Mouse (Mus musculus): ENCODE data around the gene Acap1. TPM values are rescaled to one million over a fixed set of nuclear protein-coding genes. Genes with fewer than 3 reads are reported as not detected.

The Acap1 gene
- total and polyA plus RNA-seq, 3 experiments, result 39.6 to 70.9 (median 58.2) TPM

GRCm38 (mm10) chr11:69876186-69876585, 19.2 kb downstream of the Acap1 start:
- H3K27me3 ChIP-seq (replicated peaks), result no peaks in the 10 kb centered on the region
- no peaks in the 10 kb centered on the region for H3K9me3 ChIP-seq (replicated peaks; ENCODE audit: low read length)
- peak overlapping the region in 2 of 3 experiments; percentile 15 to 25 for H3K4me3 ChIP-seq (replicated peaks in 1 of 3; ENCODE audit: low read depth in 2 of 3, low read length in 2 of 3, poor library complexity in 1 of 3)
- dilution Hi-C loops (cut with MboI; ENCODE audit: extremely low pct_ligation_motif_present, extremely low pct_unique_long_range_greater_than_20kb, low sequenced_read_pairs), result no loop called here
- no peak for TF ChIP-seq BHLHE40 (IDR thresholded peaks at IDR 0.05; ENCODE audit: low read depth, low read length)
- TF ChIP-seq KAT2A (IDR thresholded peaks at IDR 0.05; ENCODE audit: insufficient replicate concordance, low read length), result no peak
- TF ChIP-seq TCF12 (IDR thresholded peaks at IDR 0.05; ENCODE audit: low read depth, low read length), result peak; percentile 35; the same call in 1 of the 2 replicates
- TF ChIP-seq IRF4 (IDR thresholded peaks at IDR 0.05; ENCODE audit: low read depth, low read length), result peak; percentile 39; the same call in 1 of the 2 replicates
- DNase-seq (ENCODE audit: extremely low read depth), result peak; percentile 81
- H3K27ac ChIP-seq (ENCODE audit: insufficient read depth, low read depth), result peak overlapping the region; percentile 23; the same call in 1 of the 2 replicates
- in situ Hi-C loops (cut with MboI; ENCODE audit: low pct_ligation_motif_present, low pct_unique_long_range_greater_than_20kb, low sequenced_read_pairs), result loop anchor here (5.0 kb wide), 2 partner anchors 74 to 194 kb away; partner anchors contain the start of genes Fgf11 and Senp3
- H3K4me2 ChIP-seq (ENCODE audit: insufficient read depth, low read depth, poor library complexity, severe bottlenecking), result peak overlapping the region; percentile 41
- peaks cover 22 to 76% of the 10 kb centered on the region in 2 experiments for H3K4me1 ChIP-seq (ENCODE audit: control insufficient read depth in 1 of 2, insufficient read depth in 2 of 2)
- peak overlapping the region; percentile 8 for H3K9ac ChIP-seq (ENCODE audit: insufficient read depth, low read depth)
- H3K36me3 ChIP-seq (replicated peaks in 1 of 2; ENCODE audit: control insufficient read depth in 1 of 2, insufficient read depth in 1 of 2, low read length in 1 of 2), result peaks cover 0 to 14% of the 10 kb centered on the region in 2 experiments
- no peaks in the 10 kb centered on the region for H3K79me2 ChIP-seq (replicated peaks; ENCODE audit: control insufficient read depth, extremely low read depth, insufficient read depth, poor library complexity, severe bottlenecking)

DNA sequence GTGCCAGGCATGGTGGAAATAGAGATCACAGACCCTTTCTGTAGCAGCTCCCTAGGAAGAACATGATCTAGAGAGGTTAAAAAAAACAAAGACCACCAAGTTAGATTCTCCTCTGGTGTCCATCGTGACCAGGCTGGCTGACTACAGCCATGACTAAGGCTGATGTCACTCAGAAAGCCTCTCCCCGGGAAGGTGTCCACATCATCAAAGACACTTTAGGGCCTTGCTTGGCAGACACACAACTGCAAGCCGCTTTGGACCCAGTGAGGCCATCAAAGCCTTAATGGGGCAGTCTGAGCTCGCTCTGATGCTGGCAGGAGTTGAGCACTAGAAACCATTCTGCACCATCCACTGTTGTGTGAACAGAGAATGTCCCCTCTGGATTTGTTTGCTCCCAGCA, 22.9 kb downstream of the Acap1 start:
- no peak overlapping the region for H3K4me2 ChIP-seq (ENCODE audit: insufficient read depth, low read depth, poor library complexity, severe bottlenecking)
- no peak overlapping the region for H3K4me3 ChIP-seq (replicated peaks in 1 of 3; ENCODE audit: low read depth in 2 of 3, low read length in 2 of 3, poor library complexity in 1 of 3)
- in situ Hi-C loops (cut with MboI; ENCODE audit: low pct_ligation_motif_present, low pct_unique_long_range_greater_than_20kb, low sequenced_read_pairs), result no loop called here
- H3K27me3 ChIP-seq (replicated peaks), result peaks cover 6% of the 10 kb centered on the region
- dilution Hi-C loops (cut with MboI; ENCODE audit: extremely low pct_ligation_motif_present, extremely low pct_unique_long_range_greater_than_20kb, low sequenced_read_pairs), result no loop called here
- H3K27ac ChIP-seq (ENCODE audit: insufficient read depth, low read depth), result no peak overlapping the region
- H3K9me3 ChIP-seq (replicated peaks; ENCODE audit: low read length), result no peaks in the 10 kb centered on the region
- peaks cover 4 to 51% of the 10 kb centered on the region in 2 experiments for H3K4me1 ChIP-seq (ENCODE audit: control insufficient read depth in 1 of 2, insufficient read depth in 2 of 2)
- no peaks in the 10 kb centered on the region for H3K79me2 ChIP-seq (replicated peaks; ENCODE audit: control insufficient read depth, extremely low read depth, insufficient read depth, poor library complexity, severe bottlenecking)
- no peak overlapping the region for H3K9ac ChIP-seq (ENCODE audit: insufficient read depth, low read depth)
- TF ChIP-seq KAT2A (IDR thresholded peaks at IDR 0.05; ENCODE audit: insufficient replicate concordance, low read length) (no peak), ZNF384 (IDR thresholded peaks at IDR 0.05; ENCODE audit: low read depth, low read length) (no peak), MAFK (IDR thresholded peaks at IDR 0.05; ENCODE audit: insufficient replicate concordance, low read length) (no peak), MAX (IDR thresholded peaks at IDR 0.05; ENCODE audit: low read length) (no peak), ETS1 (conservative IDR thresholded peaks at IDR 0.05; ENCODE audit: low read depth, low read length) (no peak)
- no peaks in the 10 kb centered on the region for H3K36me3 ChIP-seq (replicated peaks in 1 of 2; ENCODE audit: control insufficient read depth in 1 of 2, insufficient read depth in 1 of 2, low read length in 1 of 2)
- no peak for DNase-seq (ENCODE audit: extremely low read depth)

GRCm38 (mm10) chr11:69871822-69872221, 23.5 kb downstream of the Acap1 start:
- Histone ChIP-seq H3K4me1 (ENCODE audit: control insufficient read depth in 1 of 2, insufficient read depth in 2 of 2) (peaks cover 4 to 46% of the 10 kb centered on the region in 2 experiments), H3K9me3 (replicated peaks; ENCODE audit: low read length) (no peaks in the 10 kb centered on the region), H3K79me2 (replicated peaks; ENCODE audit: control insufficient read depth, extremely low read depth, insufficient read depth, poor library complexity, severe bottlenecking) (no peaks in the 10 kb centered on the region), H3K4me2 (ENCODE audit: insufficient read depth, low read depth, poor library complexity, severe bottlenecking) (no peak overlapping the region), H3K36me3 (replicated peaks in 1 of 2; ENCODE audit: control insufficient read depth in 1 of 2, insufficient read depth in 1 of 2, low read length in 1 of 2) (no peaks in the 10 kb centered on the region), H3K4me3 (replicated peaks in 1 of 3; ENCODE audit: low read depth in 2 of 3, low read length in 2 of 3, poor library complexity in 1 of 3) (no peak overlapping the region), H3K27ac (ENCODE audit: insufficient read depth, low read depth) (no peak overlapping the region), H3K27me3 (replicated peaks) (peaks cover 13% of the 10 kb centered on the region), H3K9ac (ENCODE audit: insufficient read depth, low read depth) (no peak overlapping the region)
- in situ Hi-C loops (cut with MboI; ENCODE audit: low pct_ligation_motif_present, low pct_unique_long_range_greater_than_20kb, low sequenced_read_pairs), result no loop called here
- dilution Hi-C loops (cut with MboI; ENCODE audit: extremely low pct_ligation_motif_present, extremely low pct_unique_long_range_greater_than_20kb, low sequenced_read_pairs), result no loop called here
- DNase-seq (ENCODE audit: extremely low read depth), result peak; percentile 86
- TF ChIP-seq BHLHE40 (IDR thresholded peaks at IDR 0.05; ENCODE audit: low read depth, low read length) (peak; percentile 34; the same call in 1 of the 2 replicates), JUN (IDR thresholded peaks at IDR 0.05; ENCODE audit: insufficient read depth, low read depth, low read length) (peak; percentile 14; the same call in 1 of the 2 replicates), POLR2A (IDR thresholded peaks at IDR 0.05; ENCODE audit: low read depth, low read length) (no peak), USF2 (conservative IDR thresholded peaks at IDR 0.05; ENCODE audit: low read depth, low read length) (no peak), JUND (conservative IDR thresholded peaks at IDR 0.05; ENCODE audit: low read depth, low read length) (peak; percentile 55; the same call in 1 of the 2 replicates), SMC3 (IDR thresholded peaks at IDR 0.05; ENCODE audit: low read depth, low read length) (no peak), MEF2A (IDR thresholded peaks at IDR 0.05; ENCODE audit: borderline replicate concordance, low read depth, low read length) (no peak), USF1 (IDR thresholded peaks at IDR 0.05; ENCODE audit: low read depth, low read length) (no peak), GABPA (IDR thresholded peaks at IDR 0.05; ENCODE audit: insufficient replicate concordance, low read depth, low read length) (no peak), MAX (IDR thresholded peaks at IDR 0.05; ENCODE audit: low read length) (no peak), NRF1 (IDR thresholded peaks at IDR 0.05; ENCODE audit: low read depth, low read length) (no peak), ETS1 (conservative IDR thresholded peaks at IDR 0.05; ENCODE audit: low read depth, low read length) (peak; percentile 65), MAZ (IDR thresholded peaks at IDR 0.05; ENCODE audit: low read depth, low read length) (no peak; the same call in 1 of the 2 replicates), UBTF (IDR thresholded peaks at IDR 0.05; ENCODE audit: low read depth, low read length) (no peak), CTCF (conservative IDR thresholded peaks at IDR 0.05 in 1 of 2, IDR thresholded peaks at IDR 0.05 in 1 of 2; ENCODE audit: low read depth in 2 of 2, low read length in 2 of 2) (no peak), TBP (conservative IDR thresholded peaks at IDR 0.05; ENCODE audit: low read depth, low read length) (0 out of 2 replicates have a peak, but pooled peaks have one; percentile 21), TCF12 (IDR thresholded peaks at IDR 0.05; ENCODE audit: low read depth, low read length) (peak; percentile 83; the same call in 1 of the 2 replicates), IRF4 (IDR thresholded peaks at IDR 0.05; ENCODE audit: low read depth, low read length) (peak; percentile 87), PAX5 (IDR thresholded peaks at IDR 0.05; ENCODE audit: low read length) (no peak), E2F4 (IDR thresholded peaks at IDR 0.05; ENCODE audit: insufficient replicate concordance, low read depth, low read length) (no peak), CHD2 (IDR thresholded peaks at IDR 0.05; ENCODE audit: low read length) (0 out of 2 replicates have a peak, but pooled peaks have one; percentile 14)

All from CH12.LX (cell line).